ENCODE assay signal across 8 mouse cellular contexts in the genomic region with DNA sequence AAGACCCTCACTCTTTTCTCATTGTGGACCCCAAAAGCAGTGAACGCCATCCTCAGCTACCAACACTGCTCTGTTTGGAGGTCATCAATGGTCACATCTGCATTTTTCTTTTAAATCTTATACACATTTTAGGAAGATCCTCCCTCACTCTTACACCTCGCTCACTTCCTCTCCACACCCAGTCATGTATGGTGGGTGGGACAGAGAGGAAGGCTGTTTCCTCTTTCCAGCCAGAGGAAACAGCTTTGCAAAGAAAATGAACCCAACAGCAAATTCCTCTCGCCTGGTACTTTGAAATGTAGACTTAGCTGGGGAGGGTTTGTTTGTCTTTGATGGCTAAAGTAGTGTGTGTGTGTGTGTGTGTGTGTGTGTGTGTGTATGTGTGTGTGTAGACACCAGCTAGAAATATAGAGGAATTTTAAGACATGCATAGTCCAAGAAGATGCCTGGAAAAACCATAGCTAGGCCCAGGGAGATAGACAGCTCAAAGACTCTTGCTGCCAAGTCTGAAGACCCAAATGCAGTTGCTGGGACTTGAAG. TPM values are rescaled to one million over a fixed set of nuclear protein-coding genes. Genes with fewer than 3 reads are reported as not detected.
DNase-seq lines count a peak whose midpoint lies in the region.
"Had no signal": no experiment of that assay in that cellular context is flagged by ENCODE, and none has a peak within 500 bp of the region (broad histone marks: within the 10 kb centered on the region; RNA-seq: fewer than 3 reads in every experiment).

No protein-coding gene starts in this region.

- DNase-seq in kidney, postnatal 10 days: peak; percentile 32
- DNase-seq in kidney, postnatal 4 days: no peak
- DNase-seq in B cell, adult 2 months: peak; percentile 55 to 65
- DNase-seq in T-cell, adult 2 months (ENCODE audit: low spot score): peak; percentile 44
- peak; percentile 51 for DNase-seq in naive thymus-derived CD4-positive, alpha-beta T cell, adult 2 months (ENCODE audit: low read depth)
- no peak for DNase-seq in urinary bladder, postnatal 10 days (ENCODE audit: low spot score)
- no peak for DNase-seq in gastrocnemius, postnatal 25 days
- DNase-seq: right cerebral cortex, adult 18-20 months had no signal

RNA-seq across cellular contexts. Expression of a gene that starts 33.2 kb away (rescaled TPM):
- total RNA-seq in gastrocnemius, postnatal 25 days (2021): 10 to 100 TPM; 21.5 to 22.4 TPM

Comparison
In these comparisons a context has a peak if more than half of its experiments do, and no peak if none do; other contexts are left out.
1. DNase-seq: peak in kidney, postnatal 10 days (single experiment), B cell, adult 2 months (2 of 2), T-cell, adult 2 months (single experiment) and naive thymus-derived CD4-positive, alpha-beta T cell, adult 2 months (single experiment); none in kidney, postnatal 4 days (0 of 2), urinary bladder, postnatal 10 days (single experiment) and gastrocnemius, postnatal 25 days (single experiment).